Mouse (Mus musculus) spleen, adult 18-20 months (tissue): ENCODE results near the gene Olfr399.

Experiments
- DNase-seq, 2 experiments: peaks; one replicate each; pipeline ENCODE4 v3.0.0; 2022; ENCODE audit warnings: mixed read lengths in 2 of 2

Gene Olfr399

GRCm38 (mm10) chr11:74056451-74056850, at the start of gene Olfr399, which contains the start of gene Olfr139:
Olfr399 (minus strand) TSS chr11:74056615.
Olfr139 (minus strand) TSS chr11:74056551.
- no peak for DNase-seq

- no peak for DNase-seq
Observed at GRCm38 (mm10) chr11:74105066-74105465, 48.7 kb upstream of the Olfr399 start.

GRCm38 (mm10) chr11:74101507-74101906, 45.1 kb upstream of the Olfr399 start:
- no peak for DNase-seq

GRCm38 (mm10) chr11:74100724-74101123, 44.3 kb upstream of the Olfr399 start:
- no peak for DNase-seq

- DNase-seq: no peak
Observed at GRCm38 (mm10) chr11:74069655-74070054, 13.2 kb upstream of the Olfr399 start, which contains the start of gene Zfp616. Zfp616 (plus strand) TSS chr11:74069955.

- DNase-seq: no peak
Observed at GRCm38 (mm10) chr11:74051347-74051746, 5.1 kb downstream of the Olfr399 start.
